Mouse (Mus musculus) left cerebral cortex, adult 8-10 months (tissue): ENCODE results near the gene Zfp358. TPM values are rescaled to one million over a fixed set of nuclear protein-coding genes. Genes with fewer than 3 reads are reported as not detected.

Experiments
- DNase-seq, 2 experiments: peaks; one replicate each; pipeline ENCODE4 v3.0.0; 2022; ENCODE audit warnings: low spot score in 2 of 2
- total RNA-seq, 4 experiments: library from RNA; stranded (reverse); gene quantifications; 2 replicates each; pipeline ENCODE4 v1.2.4; 2022

The Zfp358 gene
- total RNA-seq, 4 experiments from 2014 or later: 30.8 to 36.0 (median 31.9) TPM

DNA sequence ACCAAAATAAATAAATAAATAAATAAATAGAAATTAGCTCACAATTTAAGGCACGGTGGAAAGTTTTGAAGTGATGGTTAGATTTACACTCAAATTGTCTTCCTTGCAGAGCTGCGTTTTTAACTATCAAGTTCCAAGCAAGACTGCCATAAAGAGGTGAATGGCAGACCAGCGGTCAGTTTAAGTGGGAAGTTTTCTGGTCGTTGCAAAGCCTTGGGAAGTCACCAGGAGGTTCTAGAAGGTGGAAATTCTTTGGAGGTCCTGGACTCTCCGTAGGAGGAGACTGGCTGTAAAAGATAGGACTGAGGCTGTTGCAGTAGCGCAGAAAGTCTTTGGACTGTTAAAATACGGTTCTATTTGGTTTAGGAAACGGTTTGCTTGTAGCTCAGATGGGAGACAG lies 6.8 kb downstream of the Zfp358 start:
- no peak for DNase-seq

DNA sequence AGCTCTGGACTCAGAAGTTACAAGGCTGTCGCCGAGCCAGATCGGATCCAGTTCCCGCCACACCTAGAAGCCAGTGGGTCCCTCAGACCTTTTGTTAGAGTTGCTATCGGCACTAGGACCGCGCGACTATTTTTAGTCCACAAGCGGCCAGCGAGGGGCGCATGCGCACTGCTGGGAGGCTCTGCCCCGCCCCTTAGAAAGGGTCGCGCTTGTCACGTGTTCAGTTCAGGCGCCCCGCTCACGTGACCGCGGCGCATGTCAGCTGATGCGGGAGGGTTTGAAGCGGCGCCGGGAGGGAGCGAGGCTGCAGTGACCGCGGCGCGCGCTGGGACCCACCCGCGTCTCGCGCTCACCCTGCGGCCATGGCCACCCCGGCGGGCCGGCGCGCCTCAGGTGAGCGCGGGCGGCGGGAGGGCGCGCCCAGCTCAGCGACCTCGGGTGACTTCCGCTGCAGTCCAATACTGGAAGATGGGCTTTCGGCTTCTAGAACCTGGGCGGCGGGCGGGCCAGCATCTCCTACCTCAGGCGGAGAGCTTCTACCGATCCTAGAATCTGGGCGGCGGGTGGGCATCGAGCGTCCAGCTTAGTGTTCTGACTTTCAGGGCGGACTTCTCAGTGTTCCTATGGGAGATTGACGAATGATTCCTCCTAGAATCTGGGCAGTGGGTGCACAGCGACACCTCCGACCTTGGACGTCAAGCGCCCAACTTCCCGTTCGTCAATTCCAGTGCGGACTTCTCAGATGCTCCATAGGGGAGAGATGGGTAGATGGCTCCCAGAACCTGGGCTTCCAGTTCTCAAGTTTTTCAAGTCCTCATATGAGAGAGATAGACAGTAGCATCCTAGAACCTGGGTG lies 7.5 kb downstream of the Zfp358 start, which contains the start of gene Mcoln1:
Mcoln1 (plus strand) TSS at position 223 of the 856 bp plus-strand sequence.
- peak; percentile 96 to 97 for DNase-seq

DNA sequence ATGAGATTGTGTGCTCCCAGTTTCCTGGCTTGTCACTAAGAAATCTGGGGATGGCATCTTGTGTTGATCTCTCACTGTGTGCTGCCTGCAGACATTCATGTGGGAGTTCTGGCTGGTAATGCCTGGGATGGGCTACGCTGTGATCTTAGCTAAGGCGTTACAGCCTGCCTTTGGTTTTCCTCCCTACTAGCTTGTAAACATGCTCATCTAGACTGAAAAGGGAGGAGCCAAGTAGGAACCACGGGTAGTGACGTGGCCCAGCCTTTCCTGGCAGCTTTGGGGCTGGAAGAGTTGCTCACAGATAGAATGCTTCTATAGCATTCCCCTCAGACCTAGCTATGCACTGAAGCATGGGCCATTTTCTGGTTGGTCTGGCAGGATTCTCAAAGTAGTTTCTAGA lies 9.3 kb downstream of the Zfp358 start:
- no peak for DNase-seq

DNA sequence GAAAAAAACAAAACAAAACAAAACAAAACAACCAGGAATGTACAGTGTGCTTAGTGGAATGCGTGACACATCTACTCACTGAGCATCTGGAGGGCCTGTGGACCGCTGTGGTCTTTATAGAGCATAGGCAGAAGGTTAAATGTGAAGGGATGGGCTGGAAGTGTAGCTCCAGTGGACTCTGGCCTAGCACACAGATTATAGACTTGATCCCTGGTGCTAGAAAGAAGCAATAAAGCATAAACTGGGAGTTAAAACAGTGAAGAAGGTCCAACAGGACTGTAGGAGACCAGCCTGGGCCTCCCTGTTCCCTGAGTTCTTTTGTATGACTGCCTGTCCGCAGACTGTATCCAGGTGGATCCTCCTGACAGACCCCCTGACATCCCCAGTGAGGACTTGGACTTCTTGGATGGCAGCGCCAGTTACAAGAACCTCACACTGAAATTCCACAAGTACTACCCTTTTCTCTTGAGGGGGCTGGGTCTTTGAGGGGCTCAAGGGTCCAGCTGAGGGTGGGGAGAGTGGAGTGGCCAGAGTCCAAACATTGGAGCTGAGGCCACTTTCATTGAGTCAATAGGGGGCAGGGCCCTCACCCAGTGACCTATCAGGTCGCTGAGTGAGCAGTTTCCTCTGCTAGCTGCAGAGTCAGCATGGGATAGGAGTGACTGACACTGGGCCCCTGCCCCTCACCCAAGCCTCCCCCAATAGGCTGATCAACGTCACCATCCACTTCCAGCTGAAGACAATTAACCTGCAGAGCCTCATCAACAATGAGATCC lies 15.2 kb downstream of the Zfp358 start:
- DNase-seq: no peak

DNA sequence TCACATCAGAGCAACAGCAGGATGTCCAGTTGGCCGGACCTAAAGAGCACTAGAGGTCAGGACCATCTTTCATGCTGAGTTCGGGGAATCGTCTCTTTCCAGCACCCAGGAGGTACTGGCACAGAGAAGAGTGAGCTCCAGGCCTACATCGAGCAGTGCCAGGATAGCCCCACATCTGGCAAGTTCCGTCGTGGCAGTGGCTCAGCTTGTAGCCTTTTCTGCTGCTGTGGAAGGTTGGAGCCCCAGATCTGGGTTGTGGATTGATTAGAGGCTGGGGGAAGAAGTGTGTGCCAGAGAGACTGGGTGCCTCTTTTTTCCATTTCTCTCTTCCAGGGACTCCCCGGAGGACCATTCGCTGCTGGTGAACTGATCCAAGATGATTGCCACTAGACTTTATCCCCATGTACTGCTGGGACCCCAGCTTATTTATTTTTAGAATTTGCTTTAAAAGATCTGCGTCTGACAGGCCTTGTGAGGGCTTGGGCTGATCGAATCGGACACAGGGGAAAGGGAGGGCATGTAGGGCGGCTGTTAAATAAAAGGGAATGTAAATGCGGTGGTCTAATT lies 21.8 kb downstream of the Zfp358 start:
- no peak for DNase-seq

DNA sequence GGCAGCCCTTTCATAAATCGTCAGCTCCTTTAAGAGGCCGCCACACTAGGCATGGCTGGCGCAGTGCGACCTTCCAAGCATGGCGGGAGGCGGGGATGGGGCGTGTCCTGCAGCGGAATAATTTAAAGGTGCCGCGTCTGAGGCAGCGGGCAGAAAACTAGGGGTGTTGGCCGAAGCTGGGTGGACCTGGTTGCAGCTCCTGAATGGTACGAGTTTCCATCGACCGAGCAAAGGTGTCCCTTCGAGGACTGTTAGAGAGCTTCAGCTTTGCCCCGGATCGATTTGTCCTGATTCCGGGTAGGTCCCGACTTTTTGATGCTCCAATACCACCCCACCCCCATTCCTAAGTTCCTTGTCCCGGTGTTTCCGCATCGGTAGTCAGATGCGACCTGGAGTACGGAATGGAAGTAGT lies 22.3 kb downstream of the Zfp358 start, which contains the start of gene Pnpla6:
Pnpla6 (plus strand) TSS at position 125 of the 412 bp plus-strand sequence.
- peak; percentile 77 to 87 for DNase-seq

DNA sequence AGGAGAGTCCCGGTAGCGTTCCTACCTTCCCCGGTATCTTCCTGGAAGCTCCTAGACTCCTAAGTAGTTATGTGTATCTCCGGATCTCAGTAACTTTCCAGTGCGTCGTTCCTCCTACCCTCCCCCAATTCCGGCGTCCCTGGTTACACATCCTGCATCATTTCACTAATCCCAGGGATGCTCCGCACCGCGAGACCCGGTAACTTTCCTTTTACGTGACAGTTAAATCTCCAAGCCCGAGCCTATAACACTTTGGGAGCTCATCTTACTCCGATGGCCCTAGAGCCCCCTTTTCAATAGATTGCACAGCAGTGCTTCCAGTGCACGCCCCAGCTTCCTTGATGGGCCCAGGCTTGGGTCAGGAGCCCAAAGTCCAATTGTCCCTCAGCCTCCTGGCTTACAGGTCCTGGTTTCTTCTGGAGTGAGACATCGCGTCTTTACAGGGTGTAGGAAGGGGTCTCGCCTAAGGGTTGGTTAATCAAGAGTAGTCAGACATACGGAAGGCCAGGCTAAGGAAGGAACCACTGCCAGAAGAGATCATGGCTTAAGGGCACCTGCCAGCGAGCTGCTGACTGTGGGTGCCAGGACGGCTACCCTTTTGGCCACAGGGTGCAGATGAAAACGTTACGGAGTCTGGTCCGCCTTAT lies 23.0 kb downstream of the Zfp358 start:
- DNase-seq: peak; percentile 51 to 59

DNA sequence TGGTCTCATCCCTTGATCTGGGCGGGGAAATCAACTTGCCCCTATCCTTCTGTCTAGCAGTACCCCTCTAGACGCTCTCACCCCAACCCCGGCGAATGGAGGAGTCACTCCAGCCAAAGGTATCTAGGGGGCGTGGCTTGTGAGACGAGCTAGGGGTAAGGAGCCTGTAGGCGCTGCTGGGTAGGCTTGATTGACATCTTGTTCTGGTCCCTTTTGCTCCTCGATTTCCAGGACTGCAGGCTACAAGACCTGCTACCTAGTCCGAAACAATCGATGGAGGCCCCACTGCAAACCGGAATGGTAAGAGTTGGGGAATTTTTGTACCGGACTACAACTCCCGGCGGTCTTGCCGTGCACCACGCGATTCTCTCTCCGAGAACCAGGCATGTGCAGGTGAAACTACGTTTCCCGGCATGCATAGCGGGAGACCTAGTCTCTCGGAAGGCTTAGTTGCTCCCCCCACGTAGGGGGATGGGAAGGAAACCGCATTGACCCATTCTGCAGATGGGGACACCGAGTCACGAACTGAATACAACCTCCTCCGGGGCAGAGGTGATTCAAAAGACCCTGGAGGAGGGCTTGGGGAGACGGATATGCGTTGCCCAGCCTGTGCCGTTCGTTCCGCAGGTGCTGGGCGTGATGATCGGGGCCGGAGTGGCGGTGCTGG lies 23.6 kb downstream of the Zfp358 start:
- peak; percentile 91 to 96 for DNase-seq

DNA sequence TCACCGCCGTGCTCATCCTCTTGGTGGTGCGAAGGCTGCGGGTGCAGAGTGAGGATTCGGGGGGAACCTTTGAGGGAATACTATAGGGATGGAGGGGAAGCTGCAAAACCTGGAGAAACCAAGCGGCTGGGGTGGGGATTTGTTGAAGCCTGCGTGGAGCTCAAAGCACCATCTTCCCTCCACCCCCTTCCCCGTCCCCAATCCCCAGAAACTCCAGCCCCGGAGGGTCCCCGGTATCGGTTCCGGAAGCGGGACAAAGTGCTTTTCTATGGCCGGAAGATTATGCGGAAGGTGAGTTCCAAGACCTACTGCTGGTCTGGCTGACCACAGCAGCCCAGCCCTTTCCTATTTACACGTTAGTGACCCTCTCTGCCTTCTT lies 24.2 kb downstream of the Zfp358 start:
- no peak for DNase-seq

DNA sequence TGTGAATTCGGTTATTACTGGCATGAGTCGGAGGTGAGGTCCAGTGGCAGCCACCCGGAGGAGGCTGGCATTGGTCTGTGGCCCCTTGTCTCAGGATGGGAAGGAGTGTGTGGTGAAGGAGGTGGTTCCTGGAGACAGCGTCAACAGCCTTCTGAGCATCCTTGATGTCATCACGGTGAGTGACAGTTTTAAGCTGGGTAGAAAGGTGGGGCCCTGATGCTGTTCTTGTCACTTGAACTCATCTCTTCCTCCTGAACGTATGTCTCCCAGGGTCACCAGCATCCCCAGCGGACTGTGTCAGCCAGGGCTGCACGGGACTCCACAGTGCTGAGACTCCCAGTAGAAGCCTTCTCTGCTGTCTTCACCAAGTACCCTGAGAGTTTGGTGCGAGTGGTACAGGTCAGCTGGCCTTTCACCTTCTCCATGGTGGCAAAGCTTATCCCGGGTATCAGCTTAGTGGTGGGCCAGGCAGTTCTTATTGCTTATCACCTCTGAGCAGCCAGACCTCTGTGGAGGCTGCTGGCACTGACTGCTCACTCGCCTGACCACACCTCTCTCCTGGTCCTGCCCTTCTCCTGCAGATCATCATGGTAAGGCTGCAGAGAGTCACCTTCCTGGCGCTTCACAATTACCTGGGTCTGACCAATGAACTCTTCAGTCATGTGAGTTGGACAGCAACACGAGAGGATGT lies 29.2 kb downstream of the Zfp358 start:
- no peak for DNase-seq

DNA sequence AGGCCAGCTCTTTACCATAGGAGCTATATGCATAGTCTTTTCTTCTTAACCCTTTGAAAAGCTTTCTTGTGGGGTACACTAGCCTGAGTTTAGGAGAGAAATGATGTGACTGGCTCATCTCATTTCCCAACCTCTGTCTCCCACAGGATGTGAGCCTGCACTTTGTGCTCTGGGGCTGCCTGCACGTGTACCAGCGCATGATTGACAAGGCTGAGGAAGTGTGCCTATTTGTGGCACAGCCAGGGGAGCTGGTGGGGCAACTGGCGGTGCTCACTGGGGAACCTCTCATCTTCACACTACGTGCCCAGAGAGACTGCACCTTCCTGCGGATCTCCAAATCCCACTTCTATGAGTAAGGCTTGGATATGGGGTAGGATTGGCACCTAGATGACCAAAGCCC lies 37.9 kb downstream of the Zfp358 start:
- no peak for DNase-seq

DNA sequence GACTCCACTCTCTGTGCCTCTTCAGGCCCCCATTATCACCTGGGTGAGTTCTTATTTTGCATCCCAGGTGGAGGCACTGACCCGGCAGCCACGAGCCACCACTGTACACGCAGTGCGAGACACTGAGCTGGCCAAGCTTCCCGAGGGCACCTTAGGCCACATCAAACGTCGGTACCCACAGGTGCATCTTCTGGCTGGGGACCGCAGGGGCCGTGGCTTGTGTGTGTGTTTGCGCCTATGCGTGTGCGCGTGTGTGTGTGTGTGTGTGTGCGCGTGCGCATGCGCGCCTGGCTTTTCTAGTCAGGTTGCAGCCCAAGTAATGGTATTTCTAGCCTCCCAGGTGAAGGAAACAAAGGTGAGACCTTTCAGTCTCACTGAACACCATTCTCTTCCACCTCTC lies 39.0 kb downstream of the Zfp358 start:
- no peak for DNase-seq

DNA sequence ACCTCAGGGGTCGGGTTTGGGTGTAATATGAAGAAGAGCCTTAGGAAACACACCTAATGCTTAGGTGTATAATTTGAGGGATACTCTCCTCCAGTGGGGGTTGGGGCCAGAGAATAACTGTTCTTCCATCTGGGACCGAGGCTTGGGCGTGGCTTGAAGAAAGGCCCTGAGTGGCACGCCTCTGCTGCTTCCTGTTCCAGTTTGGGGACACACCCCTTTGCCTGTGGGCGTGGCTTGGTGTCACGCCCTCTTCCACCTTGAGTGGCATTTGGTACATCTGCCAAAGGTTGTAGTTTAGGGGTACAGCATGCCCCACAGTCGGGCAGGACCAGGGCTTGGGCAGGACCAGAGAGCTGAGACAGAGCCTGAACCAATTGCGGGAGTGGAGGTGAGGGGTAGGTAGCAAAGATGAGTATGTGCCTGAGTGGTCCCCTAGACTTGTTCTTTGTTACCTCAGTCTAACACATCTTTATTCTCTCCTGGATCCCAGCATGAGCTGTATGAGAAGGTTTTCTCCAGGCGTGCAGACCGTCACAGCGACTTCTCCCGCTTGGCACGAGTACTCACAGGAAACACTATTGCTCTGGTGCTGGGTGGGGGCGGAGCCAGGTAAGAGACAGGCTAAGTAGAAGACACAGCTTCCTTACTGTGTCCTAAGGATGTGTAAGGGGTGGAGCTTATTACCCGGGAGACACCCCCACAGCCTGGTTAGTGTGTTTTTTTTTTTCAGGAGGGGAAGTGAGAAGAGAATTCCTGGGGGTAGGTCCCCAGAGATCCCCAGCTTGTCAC lies 43.3 kb downstream of the Zfp358 start:
- no peak for DNase-seq

DNA sequence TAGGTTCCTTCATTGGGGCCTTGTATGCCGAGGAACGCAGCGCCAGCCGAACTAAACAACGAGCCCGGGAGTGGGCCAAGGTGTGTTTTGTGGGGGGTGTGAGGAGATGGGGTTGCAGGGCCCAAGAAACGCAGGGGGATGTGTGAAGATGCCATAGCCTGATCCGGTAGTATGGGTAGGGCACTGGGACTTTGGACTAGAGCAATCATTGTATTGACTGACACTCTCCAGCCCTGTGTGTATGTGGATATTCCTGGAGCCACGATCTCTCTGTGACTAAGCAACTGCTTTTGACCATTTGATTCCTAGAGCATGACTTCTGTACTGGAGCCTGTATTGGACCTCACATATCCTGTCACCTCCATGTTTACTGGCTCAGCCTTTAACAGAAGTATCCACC lies 44.0 kb downstream of the Zfp358 start:
- no peak for DNase-seq

DNA sequence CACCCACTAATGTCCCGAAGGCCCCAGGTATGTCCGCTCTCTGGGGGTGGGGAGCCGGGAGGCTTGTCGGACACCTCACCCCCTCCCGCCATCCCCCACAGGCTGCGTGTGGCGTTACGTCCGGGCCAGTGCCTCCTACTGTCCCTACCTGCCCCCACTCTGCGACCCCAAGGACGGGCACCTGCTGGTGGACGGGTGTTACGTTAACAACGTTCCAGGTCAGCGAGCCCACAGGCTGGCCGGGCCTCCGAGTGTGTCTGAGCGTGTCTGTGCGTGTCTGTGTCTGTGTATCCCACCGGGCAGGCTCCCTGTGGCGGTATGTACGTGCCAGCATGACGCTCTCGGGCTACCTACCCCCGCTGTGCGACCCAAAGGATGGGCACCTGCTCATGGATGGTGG lies 44.7 kb downstream of the Zfp358 start:
- DNase-seq: no peak

DNA sequence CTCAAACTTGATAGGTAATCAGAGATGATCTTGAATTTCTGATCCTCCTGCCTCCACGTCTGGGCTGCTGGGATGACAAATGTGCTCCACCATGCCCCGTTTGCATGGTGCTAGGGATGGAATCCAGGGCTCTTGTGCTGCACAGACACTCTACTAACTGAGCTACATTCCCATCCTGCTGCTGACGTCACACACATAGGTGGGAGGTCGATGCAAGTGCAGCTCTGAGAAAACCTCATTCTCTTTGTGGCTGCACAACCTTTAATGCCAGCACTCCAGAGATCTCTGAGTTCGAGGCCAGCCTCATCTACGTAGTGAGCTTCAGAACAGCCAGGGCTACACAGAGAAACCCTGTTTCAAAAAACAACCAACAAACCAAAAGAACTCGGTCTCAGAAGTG lies 46.2 kb downstream of the Zfp358 start:
- no peak for DNase-seq

DNA sequence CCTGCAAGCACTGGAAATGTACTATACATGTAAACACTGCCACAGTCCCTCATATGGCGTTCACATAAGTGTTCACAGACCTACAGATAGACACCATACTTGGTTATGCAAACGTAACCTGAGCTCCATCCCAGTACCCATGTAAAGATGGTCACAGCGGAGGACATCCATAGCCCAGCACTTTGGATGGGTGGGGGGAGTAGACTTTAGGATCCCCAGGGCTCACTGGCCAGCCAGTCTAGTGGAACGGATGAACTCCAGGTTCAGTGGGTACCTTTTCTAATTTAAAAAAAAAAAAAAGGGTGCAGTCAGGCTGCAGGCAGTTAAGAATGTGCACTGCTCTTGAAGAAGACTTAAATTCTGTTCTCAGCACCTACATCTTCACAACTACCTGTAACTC lies 47.1 kb downstream of the Zfp358 start:
- no peak for DNase-seq

DNA sequence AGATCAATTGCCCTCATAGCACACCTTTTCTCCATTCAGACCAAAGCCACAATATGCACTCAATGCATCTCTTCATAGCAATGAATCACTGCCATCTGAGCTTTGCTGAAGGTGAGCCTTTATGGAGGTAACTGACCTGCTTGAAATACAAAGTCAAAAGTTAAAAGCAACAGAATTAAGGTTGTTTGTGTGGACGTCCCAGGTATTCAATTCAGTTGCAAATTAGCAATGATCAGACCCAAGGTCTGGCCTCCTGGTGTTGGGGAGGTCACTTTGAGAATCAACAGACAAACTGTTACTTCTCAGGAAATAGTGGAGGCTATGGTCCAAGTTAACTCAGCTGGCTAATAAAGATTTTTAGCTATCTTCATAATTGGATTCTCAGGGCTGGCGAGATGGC lies 53.6 kb downstream of the Zfp358 start:
- DNase-seq: no peak
